Mouse (Mus musculus) large intestine, adult 2 months (tissue): ENCODE data around the gene Rbpjl. TPM values are rescaled to one million over a fixed set of nuclear protein-coding genes. Genes with fewer than 3 reads are reported as not detected.

Source experiments
- DNase-seq: peaks from one replicate; pipeline ENCODE4 v3.0.0-alpha.2; 2012; ENCODE audit warnings: low read depth, low spot score
- WGBS: fragments of 180-500 bp; shearing (Covaris S2); methylation state at CpG from one replicate; pipeline ENCODE4 v1.1.7; 2018; 5-methylcytosine and 5-hydroxymethylcytosine counted together
- polyA plus RNA-seq: library from polyadenylated mRNA; depleted of rRNA; stranded (reverse); fragments of >200 nt; gene quantifications from 2 replicates; pipeline ENCODE4 v1.2.3, GENCODE M21; 2012

Rbpjl gene
- polyA plus RNA-seq, 1 experiment = not detected

DNA sequence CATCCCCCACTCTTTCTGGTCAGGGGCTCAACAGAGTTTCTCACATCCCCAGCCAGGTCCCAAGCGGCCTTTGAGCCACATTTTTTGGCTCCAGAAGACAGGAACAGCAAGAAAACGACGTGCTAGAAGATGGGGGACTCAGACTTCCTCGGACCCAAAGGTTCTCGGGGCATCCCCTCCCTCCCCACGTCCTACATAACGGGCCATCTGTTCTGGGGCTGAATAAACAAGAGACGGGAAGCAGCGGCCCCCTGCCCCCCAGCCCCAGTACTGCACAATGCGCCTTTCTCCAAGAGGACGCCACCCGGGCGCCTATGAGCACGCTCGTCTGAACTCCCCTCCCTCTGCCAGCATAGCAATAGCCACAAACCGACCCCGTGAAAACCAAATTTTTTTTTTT is 13.9 kb upstream of the Rbpjl start, which contains the start of gene Slpi:
TSS of gene Slpi (minus strand) at position 76 of the 400 bp plus-strand sequence.
- 7% methylated on average over 17 of the region's 17 CpGs for WGBS
- no peak for DNase-seq

DNA sequence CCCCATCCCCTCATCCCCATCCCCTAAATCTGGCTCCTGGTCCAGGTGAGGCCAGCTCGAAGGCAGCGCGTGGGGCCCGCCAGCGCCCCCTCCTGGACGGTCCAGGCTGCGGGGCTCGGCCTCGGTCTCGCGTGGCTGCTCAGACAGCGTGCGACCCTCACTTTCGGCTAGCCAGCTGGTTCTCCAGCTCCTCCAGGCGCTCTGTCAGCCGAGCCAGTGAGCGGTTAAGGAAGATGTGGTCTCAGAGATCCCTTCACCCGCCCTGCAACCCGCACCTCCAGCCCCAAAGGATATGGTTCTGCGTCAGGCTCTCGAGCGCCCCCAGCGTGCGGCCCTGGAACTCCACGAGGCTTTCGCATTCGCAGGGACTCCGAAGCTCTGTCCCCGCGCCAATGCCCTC is 13.4 kb upstream of the Rbpjl start:
- WGBS = 2% methylated on average over 30 of the region's 30 CpGs
- DNase-seq = no peak

DNA sequence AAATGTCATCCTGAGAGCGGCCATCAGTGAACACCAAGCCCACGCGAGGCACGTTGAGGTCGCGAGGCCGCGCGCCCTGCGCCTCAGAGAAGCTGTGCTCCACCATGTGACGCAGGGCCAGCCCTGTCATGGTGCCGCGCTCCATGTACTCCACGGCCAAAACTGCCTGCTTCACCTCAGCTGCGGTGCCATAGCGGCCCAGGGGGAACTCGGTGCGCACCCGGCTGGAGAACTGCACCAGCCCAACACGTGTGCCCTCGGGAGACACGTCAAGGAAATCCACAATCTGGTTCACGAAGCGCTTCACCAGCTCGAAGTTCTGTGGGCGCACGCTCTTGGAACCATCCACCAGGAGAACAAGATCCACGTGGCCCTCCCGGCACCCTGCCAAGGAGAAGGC is 9.8 kb upstream of the Rbpjl start:
- no peak for DNase-seq

DNA sequence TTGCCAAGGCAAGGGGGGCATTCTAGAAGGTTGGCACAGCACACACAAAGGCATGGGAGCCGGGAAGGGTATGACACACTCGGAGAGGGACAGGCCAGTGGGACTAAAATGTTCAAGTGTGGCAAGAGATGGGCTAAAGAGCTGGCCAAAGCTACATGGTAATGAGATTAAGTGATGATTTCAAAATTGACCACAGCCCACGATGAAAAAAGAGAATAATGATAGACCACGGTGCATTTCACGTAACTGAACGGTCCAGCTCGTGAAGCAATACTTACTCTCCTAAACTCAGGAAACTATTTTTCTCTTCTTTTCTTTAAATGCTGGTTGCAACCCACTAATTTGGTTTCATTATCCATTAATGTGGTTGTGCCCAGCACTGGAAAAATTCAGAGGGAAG is 6.9 kb upstream of the Rbpjl start:
- WGBS = 90% methylated on average over 7 of the region's 7 CpGs

More for the DNA sequence above, 9.8 kb upstream of the Rbpjl start:
- WGBS = 81% methylated on average over 29 of the region's 29 CpGs

DNA sequence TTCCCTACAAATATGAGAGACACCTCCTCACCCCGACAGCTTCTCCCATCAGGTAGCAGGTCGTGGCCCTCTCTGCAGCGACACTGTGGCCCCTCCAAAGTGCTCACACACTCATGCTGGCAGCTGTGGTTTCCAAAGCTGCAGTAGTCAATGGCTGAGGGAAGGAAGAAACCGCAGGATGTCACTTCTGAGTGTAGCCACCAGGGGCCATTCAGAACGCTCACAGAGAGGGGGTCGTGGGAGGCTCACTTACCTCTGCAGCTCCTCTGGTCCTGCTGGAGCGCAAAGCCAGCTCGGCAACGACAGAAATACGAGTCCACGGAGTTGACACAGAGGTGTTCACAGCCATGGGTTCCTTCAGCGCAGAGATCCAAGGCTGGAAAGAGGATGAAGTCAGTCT is 6.0 kb upstream of the Rbpjl start:
- no peak for DNase-seq
- WGBS = 70% methylated on average over 12 of the region's 12 CpGs

More for the DNA sequence above, 6.9 kb upstream of the Rbpjl start:
- DNase-seq = no peak

DNA sequence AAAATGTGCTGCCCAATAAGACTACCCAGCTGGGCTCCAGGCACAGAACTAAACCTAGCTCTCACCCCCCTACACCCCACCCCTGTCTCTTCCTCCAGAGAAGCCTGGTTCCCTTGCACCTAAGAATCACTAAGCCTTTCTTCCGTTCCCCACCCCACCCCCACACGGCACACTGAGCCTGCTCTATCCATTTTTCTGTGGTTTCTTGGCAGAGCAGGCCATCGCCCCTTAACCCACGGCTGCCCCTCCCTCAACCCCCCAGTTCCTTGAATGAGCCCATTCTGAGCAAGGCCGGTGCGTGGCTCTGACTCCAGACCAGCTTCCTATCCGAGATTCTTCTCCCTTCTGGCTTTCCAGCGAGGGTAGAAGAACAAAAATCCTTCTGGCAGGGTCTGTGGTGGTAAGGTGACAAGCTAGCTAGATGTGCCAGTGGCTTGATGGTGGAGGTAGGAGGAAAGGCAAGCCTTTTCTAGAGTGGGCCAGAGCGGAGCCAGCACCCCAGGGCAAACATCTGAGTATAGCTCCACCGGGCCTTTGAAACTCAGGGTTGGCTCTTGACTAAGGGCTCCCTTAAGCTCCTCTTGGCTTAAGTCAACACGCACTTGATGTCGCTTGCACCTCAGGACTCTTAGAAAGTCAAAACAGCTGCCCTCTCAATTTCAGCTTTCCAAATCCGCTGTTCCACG is 598 bp downstream of the Rbpjl start:
- no peak for DNase-seq
- 55% methylated on average over 14 of the region's 14 CpGs for WGBS

DNA sequence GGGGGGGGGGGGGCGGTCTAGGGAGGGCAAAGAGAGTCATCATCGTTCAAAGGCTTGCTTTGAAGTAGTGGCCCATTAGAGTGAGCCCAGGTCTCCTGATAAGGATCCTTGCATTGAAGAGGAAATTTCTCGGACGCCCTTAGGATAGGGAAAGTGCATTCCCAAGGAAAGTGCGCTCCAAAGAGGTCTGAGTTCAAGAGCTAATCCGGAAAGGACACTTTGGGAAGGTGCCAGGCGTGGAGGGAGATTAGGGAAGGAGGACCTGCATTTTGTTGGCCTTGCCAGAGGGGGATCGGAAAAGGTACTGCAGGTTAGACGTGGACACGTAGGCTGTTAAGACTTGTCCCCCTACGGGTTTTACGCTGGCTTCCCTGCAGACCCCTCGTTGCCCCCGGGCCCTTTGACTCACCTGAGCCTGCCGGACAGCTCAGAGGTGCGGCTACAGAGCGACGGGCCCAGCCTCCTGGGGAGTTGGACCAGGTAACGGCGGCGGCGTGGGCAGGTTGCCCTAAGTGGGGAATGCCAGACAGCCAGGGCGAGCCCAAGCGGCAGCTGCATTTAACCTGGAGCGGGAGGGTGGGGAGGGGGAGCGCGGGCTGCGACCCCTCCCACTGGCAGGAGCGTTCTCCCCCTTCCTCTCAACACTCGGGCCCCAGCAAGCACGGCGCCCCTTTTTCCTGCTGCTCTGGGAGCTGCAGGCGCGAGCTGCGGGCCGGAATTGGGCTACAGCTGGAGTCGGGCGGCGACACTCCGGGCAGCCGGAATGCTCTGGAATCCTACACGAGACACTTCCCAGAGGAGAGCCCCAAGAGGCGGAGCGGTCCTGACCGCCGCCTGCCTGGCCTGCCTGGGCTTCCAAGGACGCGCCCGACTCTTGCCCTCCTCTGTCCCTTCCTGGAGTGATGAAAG is 1.4 kb downstream of the Rbpjl start:
- WGBS = 7% methylated on average over 47 of the region's 49 CpGs
- DNase-seq = no peak

DNA sequence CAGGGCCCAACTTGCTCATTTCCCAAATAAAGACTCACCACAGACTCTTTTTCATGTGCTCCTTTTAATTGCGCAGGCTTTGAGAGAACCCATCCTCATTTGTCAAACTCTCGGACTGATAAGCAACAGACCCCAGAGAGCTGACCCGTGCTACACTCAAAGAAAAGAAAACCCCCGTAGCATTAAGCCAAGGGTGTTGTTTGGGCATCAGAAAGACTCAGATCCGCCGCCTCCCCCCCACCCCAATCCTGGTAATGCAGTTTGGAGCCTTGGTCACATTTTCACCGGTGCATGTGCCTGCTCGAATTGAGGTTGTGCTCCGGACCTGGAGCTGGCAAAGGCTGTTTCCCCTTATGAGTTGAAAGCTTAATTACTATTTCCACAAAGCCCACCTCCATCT is 2.1 kb downstream of the Rbpjl start, which contains the start of gene Matn4:
TSS of gene Matn4 (minus strand) at position 101 of the 400 bp plus-strand sequence.
- DNase-seq = no peak
- 59% methylated on average over 9 of the region's 9 CpGs for WGBS

DNA sequence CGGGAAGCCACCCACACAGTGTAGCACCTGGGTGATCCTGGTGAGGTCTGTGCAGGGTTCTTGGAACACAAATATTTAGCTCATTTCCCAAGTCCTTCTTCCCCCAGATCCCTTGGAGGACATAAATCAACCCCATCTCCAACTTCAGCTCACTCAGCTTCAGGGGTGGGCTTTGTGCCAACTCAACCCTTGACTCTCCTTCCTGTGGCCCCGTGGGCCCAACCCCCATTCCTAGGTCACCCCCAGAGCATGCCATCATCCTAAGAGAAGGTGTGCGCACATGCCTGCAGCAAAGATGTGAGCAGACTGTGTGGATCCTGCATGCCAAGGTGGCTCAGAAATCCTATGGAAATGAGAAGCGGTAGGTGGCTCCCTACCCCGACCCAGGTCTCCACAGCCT is 2.6 kb downstream of the Rbpjl start:
- no peak for DNase-seq

DNA sequence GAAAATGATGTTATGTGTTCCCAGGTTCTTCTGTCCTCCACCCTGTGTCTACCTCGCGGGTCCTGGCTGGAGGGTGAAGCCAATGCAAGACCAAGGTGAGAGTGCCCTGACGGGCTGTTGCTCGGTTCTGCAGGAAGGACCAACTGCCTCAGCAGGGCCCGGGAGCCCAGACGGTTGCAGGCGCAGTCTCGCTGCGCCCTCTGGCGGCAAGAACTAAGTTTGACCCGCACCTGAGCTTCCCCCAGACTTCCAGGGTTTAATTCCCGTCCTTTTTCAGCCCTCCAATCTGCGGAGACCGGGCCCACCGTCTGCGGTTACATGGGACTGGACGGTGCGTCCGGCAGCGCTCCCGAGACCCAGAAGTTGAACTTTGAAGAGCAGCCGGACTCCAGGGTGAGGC is 4.8 kb downstream of the Rbpjl start:
- no peak for DNase-seq
- WGBS = 2% methylated on average over 22 of the region's 22 CpGs

More for the DNA sequence above, 2.6 kb downstream of the Rbpjl start:
- 70% methylated on average over 5 of the region's 5 CpGs for WGBS

DNA sequence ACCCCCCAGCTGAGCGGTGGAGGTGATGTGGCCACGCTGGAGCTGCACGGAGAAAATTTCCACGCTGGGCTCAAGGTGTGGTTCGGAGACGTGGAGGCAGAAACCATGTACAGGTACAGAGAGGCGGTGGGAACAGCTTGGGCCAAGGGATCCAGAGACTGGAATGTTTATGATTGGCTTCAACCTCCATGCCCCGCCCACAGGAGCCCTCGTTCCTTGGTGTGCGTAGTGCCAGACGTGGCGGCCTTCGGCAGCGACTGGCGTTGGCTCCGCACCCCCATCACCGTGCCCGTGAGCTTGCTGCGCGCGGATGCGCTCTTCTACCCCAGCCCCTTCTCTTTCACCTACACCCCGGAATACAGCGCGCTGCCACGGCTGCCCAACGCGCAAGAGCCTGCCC is 11.2 kb downstream of the Rbpjl start:
- 33% methylated on average over 28 of the region's 28 CpGs for WGBS
- DNase-seq = no peak

DNA sequence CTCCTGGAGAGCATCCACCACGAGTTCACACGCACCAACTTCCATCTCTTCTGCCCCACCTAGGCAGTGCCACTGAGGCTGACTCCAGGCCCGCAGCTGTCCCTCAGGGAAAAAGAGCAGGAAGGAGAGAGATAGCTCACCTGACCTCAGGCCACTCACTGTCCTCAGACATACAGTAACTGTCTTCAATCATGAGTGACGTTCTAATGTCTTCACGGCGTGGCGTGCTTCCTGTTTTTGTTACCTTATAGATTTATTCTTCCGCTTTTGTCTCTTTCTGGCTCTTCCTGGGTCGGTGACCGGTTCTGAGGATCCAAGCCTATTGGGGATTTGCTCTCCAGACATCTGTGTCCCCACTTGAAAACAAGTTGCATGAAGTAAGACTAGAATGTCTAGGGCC is 11.6 kb downstream of the Rbpjl start:
- WGBS = 75% methylated on average over 10 of the region's 10 CpGs
- no peak for DNase-seq

DNA sequence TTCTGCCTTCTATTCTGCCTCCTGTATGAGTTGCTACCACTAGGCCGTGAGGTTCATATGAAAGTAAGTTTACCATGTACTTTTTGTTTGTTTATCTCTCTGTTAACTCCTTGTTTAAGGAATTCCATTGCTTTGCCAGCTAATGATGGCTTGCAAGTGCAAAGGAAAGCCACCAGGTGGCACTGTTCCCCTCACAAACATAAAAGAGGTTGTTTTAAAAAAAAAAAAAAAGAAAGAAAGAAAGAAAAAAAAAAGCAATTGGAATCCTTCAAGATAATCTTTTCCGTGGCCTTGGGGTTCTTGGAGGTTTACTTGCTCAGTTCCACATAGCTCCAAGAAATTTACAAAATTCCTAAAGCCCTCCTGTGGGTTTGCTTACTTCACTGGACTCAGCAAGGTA is 14.3 kb downstream of the Rbpjl start:
- no peak for DNase-seq
- under 1% methylated on average over 2 of the region's 2 CpGs for WGBS

DNA sequence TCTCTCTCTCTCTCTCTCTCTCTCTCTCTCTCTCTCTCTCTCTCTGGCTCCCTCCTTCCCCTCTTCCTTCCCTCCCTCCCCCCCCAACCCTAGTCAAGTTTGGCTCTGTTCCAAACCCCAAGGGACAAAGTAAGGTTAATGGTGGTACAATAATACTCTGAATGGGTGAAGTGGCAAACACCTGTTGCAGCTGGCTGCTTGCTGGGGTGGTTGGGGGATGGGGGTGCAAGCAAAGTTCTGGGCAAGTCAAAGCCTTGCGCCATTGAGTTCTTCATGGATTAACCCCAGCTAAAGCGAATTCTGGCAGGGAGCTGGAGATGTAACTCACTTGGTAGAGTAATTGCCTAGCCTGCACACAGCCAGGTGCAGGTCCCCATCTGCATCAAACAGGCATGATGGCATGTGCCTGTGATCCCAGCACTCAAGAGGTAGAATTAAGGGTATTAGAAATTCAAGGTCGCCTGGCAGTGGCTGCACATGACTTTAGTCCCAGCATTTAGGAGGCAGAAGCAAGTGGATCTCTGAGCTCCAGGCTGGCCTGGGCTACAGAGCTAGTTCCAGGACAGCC is 15.5 kb downstream of the Rbpjl start:
- 28% methylated on average over 3 of the region's 3 CpGs for WGBS

DNA sequence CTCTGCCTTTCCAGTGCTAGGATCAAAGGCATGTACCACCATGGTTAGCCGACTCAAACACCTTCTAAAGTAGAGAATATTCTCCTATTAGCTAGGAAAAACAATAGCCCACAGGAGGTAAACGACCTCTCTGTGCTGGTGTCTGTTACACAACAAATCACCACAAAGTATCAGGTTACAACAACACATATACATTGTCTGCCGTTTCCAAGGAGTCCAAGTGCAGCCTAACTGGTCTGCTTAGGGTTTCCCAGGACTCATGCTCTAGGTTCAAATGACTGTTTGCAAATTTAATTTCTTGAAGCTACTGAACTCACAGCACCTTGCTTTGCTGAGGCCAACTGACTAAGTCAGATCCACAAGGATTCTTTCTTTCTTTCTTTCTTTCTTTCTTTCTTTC is 16.5 kb downstream of the Rbpjl start:
- no peak for DNase-seq
- WGBS = 9% methylated on average over 3 of the region's 3 CpGs

More for the DNA sequence above, 15.5 kb downstream of the Rbpjl start:
- DNase-seq = no peak

DNA sequence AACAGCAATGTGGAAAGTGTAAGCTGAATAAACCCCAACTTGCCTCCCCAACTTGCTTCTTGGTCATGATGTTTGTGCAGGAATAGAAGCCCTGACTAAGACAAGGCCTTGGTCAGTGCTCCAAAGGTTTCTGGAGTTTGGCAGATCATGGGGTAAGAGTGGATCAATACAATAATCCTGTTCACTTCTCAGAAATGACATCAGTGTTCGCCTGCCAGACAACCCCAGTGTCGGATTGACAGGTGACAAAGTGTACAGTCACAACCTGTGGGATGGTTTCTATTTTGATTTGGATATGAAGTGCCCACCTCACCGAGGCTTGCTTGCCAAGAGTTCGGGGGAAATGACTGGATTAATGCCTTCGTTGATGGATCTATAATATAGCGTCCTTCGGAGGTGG is 18.4 kb downstream of the Rbpjl start:
- no peak for DNase-seq
- 70% methylated on average over 7 of the region's 7 CpGs for WGBS

DNA sequence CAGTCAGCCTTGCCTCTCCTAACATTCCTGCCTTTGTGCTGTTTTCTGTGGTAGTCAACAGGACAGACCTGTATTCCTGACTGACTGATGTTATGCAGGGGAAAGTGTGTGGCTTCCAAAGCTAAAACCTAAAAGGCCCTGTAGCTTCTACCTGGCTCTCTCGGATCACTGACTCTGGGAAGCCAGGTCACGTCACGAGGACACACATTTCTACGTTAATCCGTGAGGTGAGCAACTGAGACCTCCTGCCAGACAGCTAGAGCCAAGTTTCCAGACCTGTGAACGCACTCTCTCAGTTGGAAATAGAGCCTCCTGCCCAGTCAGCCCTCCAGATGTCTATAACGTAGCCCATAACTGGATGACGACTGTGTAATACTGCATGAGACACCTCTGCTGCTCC is 19.0 kb downstream of the Rbpjl start:
- DNase-seq = no peak
- 63% methylated on average over 8 of the region's 8 CpGs for WGBS

DNA sequence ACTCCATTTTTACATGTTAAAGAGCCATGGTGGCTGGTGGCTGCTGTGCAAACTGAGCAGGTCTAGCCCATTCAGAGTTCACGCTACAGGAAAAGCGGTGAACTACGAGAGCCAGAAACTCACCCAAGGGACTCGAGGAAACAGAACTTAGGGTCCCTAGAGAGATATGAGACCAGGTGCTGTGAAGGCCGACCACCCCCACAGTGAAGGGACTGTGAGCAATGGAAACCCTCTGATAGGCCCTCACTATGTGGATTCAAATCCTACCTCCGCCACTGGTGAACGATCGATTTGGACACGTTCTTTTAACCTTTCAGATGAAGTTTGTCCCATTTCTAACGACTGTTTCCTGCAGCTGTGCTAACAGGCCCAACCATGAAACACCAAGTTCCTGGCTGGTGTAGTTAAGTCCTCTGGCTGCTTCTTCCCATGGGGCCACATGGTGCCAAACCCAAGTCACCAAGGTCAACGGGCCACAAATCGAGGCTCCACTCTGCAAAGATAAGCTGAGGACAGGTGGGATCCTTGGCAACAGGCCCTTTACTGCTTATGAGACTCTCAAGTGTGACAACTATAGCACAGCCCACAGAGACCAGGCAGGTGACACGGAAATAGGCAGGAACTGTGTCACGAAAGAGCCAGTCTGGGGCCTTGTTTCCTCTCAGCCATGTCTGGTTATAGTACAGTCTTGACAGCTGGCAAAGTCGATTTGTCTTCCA is 19.9 kb downstream of the Rbpjl start:
- 32% methylated on average over 15 of the region's 15 CpGs for WGBS
- DNase-seq = no peak

DNA sequence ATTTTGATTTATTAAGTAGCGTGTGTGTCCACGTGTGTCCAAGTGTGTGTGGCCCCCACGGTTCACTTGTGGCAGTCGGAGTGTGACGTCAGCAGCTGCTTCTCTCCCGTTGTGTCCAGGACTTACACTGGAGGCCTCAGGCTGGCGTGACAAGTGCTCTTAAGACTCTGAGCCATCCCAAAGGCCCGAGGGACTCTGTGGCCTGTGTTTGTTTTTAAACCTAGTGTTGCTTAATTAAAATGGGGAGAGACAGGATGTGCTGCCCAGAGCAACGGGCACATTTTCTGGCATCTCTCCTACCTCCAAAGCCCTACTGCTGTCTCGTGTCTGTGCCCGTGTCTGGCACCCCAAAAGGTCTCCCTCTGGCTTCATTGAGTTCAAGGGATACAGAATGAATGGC is 20.5 kb downstream of the Rbpjl start:
- no peak for DNase-seq
- 45% methylated on average over 11 of the region's 11 CpGs for WGBS

DNA sequence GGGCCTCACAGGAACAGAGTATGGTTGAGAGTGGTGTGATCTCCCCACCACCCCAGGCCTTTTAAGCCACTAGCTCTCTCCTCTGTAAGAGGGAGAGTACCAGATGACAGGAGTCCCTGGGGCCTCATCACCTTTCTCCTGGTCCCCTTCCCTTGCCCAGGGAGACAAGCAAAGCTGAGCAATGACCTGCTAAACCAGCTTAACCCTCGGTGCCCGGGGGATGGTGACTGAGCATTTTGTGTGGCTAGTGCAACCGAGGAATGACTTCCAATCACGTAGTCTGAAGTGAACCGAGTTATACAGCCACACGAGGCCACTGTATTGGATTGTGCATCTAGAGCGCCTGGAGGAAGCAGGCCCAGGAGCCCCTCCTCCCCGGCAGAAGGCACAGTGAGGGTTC is 21.5 kb downstream of the Rbpjl start:
- DNase-seq = no peak
- WGBS = 92% methylated on average over 8 of the region's 8 CpGs
